Mouse (Mus musculus) myocyte (in vitro differentiated cells): ENCODE measurements around the gene Kansl1l.

Source experiments
- E2F4 ChIP-seq: IDR thresholded peaks from one replicate; pipeline ENCODE4 v1.6.1; 2011; ENCODE audit warnings: mild to moderate bottlenecking, control low read depth, moderate library complexity; ENCODE audit not compliant: insufficient read depth
- MAX ChIP-seq: IDR thresholded peaks from one replicate; pipeline ENCODE4 v1.6.1; 2011; ENCODE audit warnings: low read depth, mild to moderate bottlenecking, control low read depth
- POLR2A ChIP-seq: IDR thresholded peaks from one replicate; pipeline ENCODE4 v1.6.1; 2011; ENCODE audit warnings: low read depth, mild to moderate bottlenecking, control low read depth, moderate library complexity; ENCODE audit not compliant: insufficient read length

DNA sequence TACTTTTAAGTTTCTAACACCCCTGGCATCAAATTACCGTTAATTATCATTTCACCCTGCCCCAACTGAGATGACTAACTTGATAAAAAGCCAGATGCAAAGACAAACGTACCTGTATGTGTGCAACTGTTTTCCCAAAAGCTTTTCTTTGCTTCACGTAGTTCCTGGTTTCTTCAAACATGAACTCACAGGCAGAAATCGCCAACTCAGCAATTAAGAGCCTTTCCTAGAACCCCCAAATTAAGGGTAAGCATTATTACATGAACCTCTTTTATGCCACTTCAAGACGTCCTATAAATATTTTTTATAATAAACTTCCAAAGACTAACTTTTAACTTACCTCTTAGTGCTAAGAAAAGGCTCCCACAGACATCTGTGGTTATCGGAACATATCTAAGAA, 24.1 kb upstream of the Kansl1l start:
- TF ChIP-seq POLR2A (no peak), E2F4 (no peak), MAX (no peak)
